Mouse (Mus musculus) hindbrain, embryonic 14.5 days (tissue): ENCODE data around the gene Astn2. TPM values are rescaled to one million over a fixed set of nuclear protein-coding genes. Genes with fewer than 3 reads are reported as not detected.

ENCODE experiments used
- ATAC-seq: fragments of 200-750 bp; cut with Nextera tagmentation; 2 replicates; pipeline ENCODE4 v1.8.0; 2017; ENCODE audit warnings: moderate number of reproducible peaks, mild to moderate bottlenecking, moderate TSS enrichment, moderate library complexity; ENCODE audit not compliant: low FRiP score
- DNase-seq: peaks from one replicate; pipeline ENCODE4 v3.0.0-alpha.2; 2015; ENCODE audit warnings: low spot score
- H3K27ac ChIP-seq: fragments of 300-500 bp; sonication (generic); 2 replicates; pipeline ENCODE4 v1.5.1; 2014; ENCODE audit warnings: mild to moderate bottlenecking, moderate library complexity
- H3K27me3 ChIP-seq: fragments of 300-500 bp; sonication (generic); 2 replicates; pipeline ENCODE4 v1.6.1; 2014; ENCODE audit warnings: mild to moderate bottlenecking, low read length, mixed read lengths; ENCODE audit not compliant: control insufficient read depth, insufficient read depth
- H3K36me3 ChIP-seq: fragments of 300-500 bp; sonication (generic); replicated peaks from 2 replicates; pipeline ENCODE4 v1.6.1; 2014; ENCODE audit not compliant: control insufficient read depth, insufficient read depth
- H3K4me1 ChIP-seq: fragments of 300-500 bp; sonication (generic); replicated peaks from 2 replicates; pipeline ENCODE4 v1.6.1; 2014; ENCODE audit warnings: antibody characterized with exemption, low read length, mixed read lengths; ENCODE audit not compliant: control insufficient read depth, insufficient read depth
- H3K4me2 ChIP-seq: fragments of 300-500 bp; sonication (generic); replicated peaks from 2 replicates; pipeline ENCODE4 v1.6.1; 2014; ENCODE audit warnings: mild to moderate bottlenecking, moderate library complexity
- H3K4me3 ChIP-seq: fragments of 300-500 bp; sonication (generic); replicated peaks from 2 replicates; pipeline ENCODE4 v1.5.1; 2014; ENCODE audit warnings: mild to moderate bottlenecking, low read length
- H3K9ac ChIP-seq: fragments of 300-500 bp; sonication (generic); 2 replicates; pipeline ENCODE4 v1.6.1; 2014
- H3K9me3 ChIP-seq: fragments of 300-500 bp; sonication (generic); 2 replicates; pipeline ENCODE4 v1.6.1; 2016; ENCODE audit warnings: low read length; ENCODE audit not compliant: control insufficient read depth
- WGBS: fragments of 180-500 bp; shearing (Covaris S2); extraction: QIAGEN DNeasy Blood & Tissue Kit; methylation state at CpG from one replicate; pipeline ENCODE4 v1.1.7; 2014; 5-methylcytosine and 5-hydroxymethylcytosine counted together
- polyA plus RNA-seq: library from polyadenylated mRNA; unstranded; fragments of >200 nt; fragmentation: Nextera tagmentation; extraction: Ambion mirVana; gene quantifications from 2 replicates; pipeline ENCODE4 v1.2.1, GENCODE M21; 2014

Astn2 gene
- polyA plus RNA-seq, 1 experiment from 2014 or later = 4.4 TPM

GRCm38 (mm10) chr4:66401186-66401681 lies 3.2 kb downstream of the Astn2 start:
- H3K9me3 ChIP-seq = no peaks in the 10 kb centered on the region
- H3K4me1 ChIP-seq = peaks cover 4% of the 10 kb centered on the region; the same call in 1 of the 2 replicates
- H3K4me2 ChIP-seq = peak overlapping the region; percentile 81
- no peaks in the 10 kb centered on the region for H3K27me3 ChIP-seq
- whole genome bisulfite sequencing = 19% methylated on average over 8 of the region's 8 CpGs
- no peaks in the 10 kb centered on the region for H3K36me3 ChIP-seq
- peak; percentile 69 for DNase-seq
- peak; percentile 49; the same call in 1 of the 2 replicates for ATAC-seq
- H3K27ac ChIP-seq = no peak overlapping the region
- peak overlapping the region; percentile 66 for H3K4me3 ChIP-seq
- peak overlapping the region; percentile 96; the same call in 1 of the 2 replicates for H3K9ac ChIP-seq

- DNase-seq = no peak
- no peaks in the 10 kb centered on the region for H3K27me3 ChIP-seq
- H3K4me1 ChIP-seq = peaks cover 4% of the 10 kb centered on the region; the same call in 1 of the 2 replicates
- 65% methylated on average over 4 of the region's 4 CpGs for WGBS
- H3K4me2 ChIP-seq = no peak overlapping the region
- ATAC-seq = no peak
- H3K36me3 ChIP-seq = no peaks in the 10 kb centered on the region
- no peak overlapping the region for H3K27ac ChIP-seq
- H3K9me3 ChIP-seq = no peaks in the 10 kb centered on the region
- H3K4me3 ChIP-seq = no peak overlapping the region
- H3K9ac ChIP-seq = no peak overlapping the region
These were observed 5.3 kb downstream of the Astn2 start for GRCm38 (mm10) chr4:66399066-66399465.

- peaks cover 4% of the 10 kb centered on the region; the same call in 1 of the 2 replicates for H3K4me1 ChIP-seq
- no peak overlapping the region for H3K4me3 ChIP-seq
- H3K27me3 ChIP-seq = no peaks in the 10 kb centered on the region
- DNase-seq (no peak), ATAC-seq (no peak)
- H3K4me2 ChIP-seq = no peak overlapping the region
- H3K9ac ChIP-seq = no peak overlapping the region
- no peaks in the 10 kb centered on the region for H3K9me3 ChIP-seq
- H3K27ac ChIP-seq = no peak overlapping the region
- H3K36me3 ChIP-seq = no peaks in the 10 kb centered on the region
These were observed 7.2 kb downstream of the Astn2 start for GRCm38 (mm10) chr4:66397216-66397615.

DNA sequence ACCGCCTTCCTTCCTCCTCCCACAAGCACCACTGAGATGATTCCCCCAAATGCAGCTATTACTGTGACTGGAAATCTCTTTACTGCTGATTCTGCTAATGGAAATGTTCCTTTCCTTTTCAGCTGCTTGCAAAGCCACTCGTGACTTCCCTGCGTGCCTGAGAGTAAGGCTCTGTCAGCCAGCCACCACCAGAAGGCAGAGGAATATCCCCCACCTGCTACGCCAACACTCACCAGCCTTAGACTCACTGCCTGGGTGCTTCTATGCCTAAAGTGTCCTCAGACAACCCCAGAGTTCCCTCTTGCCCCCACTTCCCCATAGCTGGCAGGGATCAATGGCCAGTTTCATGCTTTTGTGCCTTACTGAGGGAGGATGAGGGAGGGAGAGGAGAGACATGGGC lies 11.1 kb downstream of the Astn2 start:
- no peak overlapping the region for H3K9ac ChIP-seq
- WGBS = 77% methylated on average over 4 of the region's 4 CpGs

GRCm38 (mm10) chr4:66390480-66390879 lies 13.9 kb downstream of the Astn2 start:
- no peaks in the 10 kb centered on the region for H3K4me1 ChIP-seq
- no peak overlapping the region for H3K27ac ChIP-seq
- no peak for ATAC-seq

More for the DNA sequence above, 11.1 kb downstream of the Astn2 start:
- DNase-seq (no peak), ATAC-seq (no peak)
- H3K4me1 ChIP-seq = no peaks in the 10 kb centered on the region
- H3K36me3 ChIP-seq = no peaks in the 10 kb centered on the region
- H3K9me3 ChIP-seq = no peaks in the 10 kb centered on the region
- H3K4me3 ChIP-seq = no peak overlapping the region
- no peak overlapping the region for H3K27ac ChIP-seq
- no peak overlapping the region for H3K4me2 ChIP-seq
- H3K27me3 ChIP-seq = no peaks in the 10 kb centered on the region

GRCm38 (mm10) chr4:66378586-66378985 lies 25.8 kb downstream of the Astn2 start:
- no peak overlapping the region for H3K4me3 ChIP-seq
- H3K27ac ChIP-seq = no peak overlapping the region
- H3K4me2 ChIP-seq = no peak overlapping the region
- H3K9me3 ChIP-seq = no peaks in the 10 kb centered on the region
- no peaks in the 10 kb centered on the region for H3K36me3 ChIP-seq
- WGBS = 53% methylated on average over 2 of the region's 2 CpGs
- H3K27me3 ChIP-seq = no peaks in the 10 kb centered on the region
- DNase-seq (no peak), ATAC-seq (no peak)
- peaks cover 4% of the 10 kb centered on the region; the same call in 1 of the 2 replicates for H3K4me1 ChIP-seq
- H3K9ac ChIP-seq = no peak overlapping the region

More at GRCm38 (mm10) chr4:66390480-66390879, 13.9 kb downstream of the Astn2 start:
- Histone ChIP-seq H3K27me3 (no peaks in the 10 kb centered on the region), H3K9ac (no peak overlapping the region), H3K4me3 (no peak overlapping the region), H3K9me3 (no peaks in the 10 kb centered on the region), H3K36me3 (no peaks in the 10 kb centered on the region), H3K4me2 (no peak overlapping the region)
- no peak for DNase-seq
- 19% methylated on average over 4 of the region's 4 CpGs for WGBS

- WGBS = 53% methylated on average over 3 of the region's 3 CpGs
These were observed 33.8 kb downstream of the Astn2 start for GRCm38 (mm10) chr4:66370557-66371071.

GRCm38 (mm10) chr4:66365500-66365899 lies 38.9 kb downstream of the Astn2 start:
- H3K9me3 ChIP-seq = no peaks in the 10 kb centered on the region
- peaks cover 8% of the 10 kb centered on the region; the same call in 1 of the 2 replicates for H3K4me1 ChIP-seq
- no peak overlapping the region for H3K4me2 ChIP-seq
- H3K9ac ChIP-seq = no peak overlapping the region
- H3K27ac ChIP-seq = no peak overlapping the region
- no peak for DNase-seq
- no peaks in the 10 kb centered on the region for H3K27me3 ChIP-seq
- WGBS = 77% methylated on average over 1 of the region's 1 CpGs
- H3K36me3 ChIP-seq = no peaks in the 10 kb centered on the region
- no peak for ATAC-seq
- no peak overlapping the region for H3K4me3 ChIP-seq

More at GRCm38 (mm10) chr4:66370557-66371071, 33.8 kb downstream of the Astn2 start:
- no peak overlapping the region for H3K4me3 ChIP-seq
- DNase-seq (peak; percentile 36), ATAC-seq (no peak)
- peak overlapping the region; percentile 57 for H3K27ac ChIP-seq
- no peaks in the 10 kb centered on the region for H3K9me3 ChIP-seq
- H3K4me2 ChIP-seq = no peak overlapping the region
- H3K4me1 ChIP-seq = peaks cover 11% of the 10 kb centered on the region; the same call in 1 of the 2 replicates
- no peaks in the 10 kb centered on the region for H3K36me3 ChIP-seq
- no peaks in the 10 kb centered on the region for H3K27me3 ChIP-seq
- no peak overlapping the region for H3K9ac ChIP-seq

DNA sequence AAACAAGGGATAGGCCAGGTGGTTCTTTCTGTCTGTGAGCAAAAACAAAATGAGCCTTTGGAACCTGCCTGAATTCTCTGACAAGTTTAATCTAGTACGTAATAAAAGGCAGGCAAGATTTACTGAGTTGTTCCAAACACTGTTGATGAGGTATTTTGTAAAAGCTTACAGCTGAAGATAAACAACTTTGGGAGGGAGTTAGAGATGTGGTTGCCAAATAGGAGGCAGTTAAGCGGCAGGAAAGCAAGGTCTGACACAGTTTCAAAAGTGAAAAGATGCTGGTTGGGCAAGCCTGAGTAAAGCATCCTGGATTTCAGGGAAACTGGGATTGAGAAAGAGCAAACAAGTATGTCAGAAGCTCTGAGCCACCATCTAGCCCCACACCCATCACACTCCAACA lies 59.8 kb downstream of the Astn2 start:
- WGBS = 80% methylated on average over 2 of the region's 2 CpGs
- no peaks in the 10 kb centered on the region for H3K27me3 ChIP-seq
- no peak for ATAC-seq

More for the DNA sequence above, 59.8 kb downstream of the Astn2 start:
- Histone ChIP-seq H3K4me2 (no peak overlapping the region), H3K9me3 (no peaks in the 10 kb centered on the region), H3K4me3 (no peak overlapping the region), H3K4me1 (no peaks in the 10 kb centered on the region), H3K27ac (no peak overlapping the region), H3K36me3 (no peaks in the 10 kb centered on the region), H3K9ac (no peak overlapping the region)
- DNase-seq = no peak
